In genomic region chr3:96051839-96052238, GRCm38 (mm10) we compare ENCODE assay signal across 9 mouse cellular contexts. TPM values are rescaled to one million over a fixed set of nuclear protein-coding genes. Genes with fewer than 3 reads are reported as not detected.
DNase-seq lines count a peak whose midpoint lies in the region; ATAC-seq and TF ChIP-seq lines count a peak whose summit lies in the region.
"Had no signal": no experiment of that assay in that cellular context is flagged by ENCODE, and none has a peak within 500 bp of the region (broad histone marks: within the 10 kb centered on the region; RNA-seq: fewer than 3 reads in every experiment).

No protein-coding gene starts in this region.

- H3K27ac ChIP-seq in hindbrain, embryonic 11.5 days (ENCODE audit: low read depth, low read length): no peak overlapping the region
- no peak overlapping the region for H3K27ac ChIP-seq in hindbrain, embryonic 16.5 days (ENCODE audit: low read depth, low read length)
- no peak overlapping the region for H3K27ac ChIP-seq in liver, embryonic 14.5 days
- H3K27ac ChIP-seq: liver, embryonic 13.5 days had no signal

- peak; percentile 87 for TF ChIP-seq CTCF in Patski (IDR thresholded peaks at IDR 0.05)
- peak; percentile 81 for TF ChIP-seq CTCF in liver, embryonic 14.5 days (IDR thresholded peaks at IDR 0.05; ENCODE audit: low read depth)

- peak; percentile 57 for DNase-seq in hindbrain, embryonic 11.5 days (ENCODE audit: low spot score)
- DNase-seq in A20 (ENCODE audit: low read depth, low spot score): peak; percentile 65
- no peak for DNase-seq in Patski (ENCODE audit: low read depth, low spot score)
- DNase-seq in embryo, embryonic 10 days (ENCODE audit: low spot score): peak; percentile 70
- DNase-seq in liver, embryonic 14.5 days (ENCODE audit: low read depth in 3 of 3, low spot score in 3 of 3): peak in 2 of 3 experiments; percentile 15 to 36
- peak; percentile 23 to 32 for DNase-seq in thymus, postnatal 36 days
- DNase-seq in gastrocnemius, adult 8-10 months (ENCODE audit: low spot score in 2 of 2): no peak
- DNase-seq: liver, embryonic 13.5 days had no signal

- POLR2A ChIA-PET in Patski (lab: Charles Lee): interaction anchor here (0.8 kb wide), 1 partner anchor 20 kb away, joined by 3 read pairs; no protein-coding TSS in a partner anchor

- H3K27me3 ChIP-seq in hindbrain, embryonic 11.5 days (ENCODE audit: control insufficient read depth, insufficient read depth, low read length): no peaks in the 10 kb centered on the region
- H3K27me3 ChIP-seq in hindbrain, embryonic 16.5 days (replicated peaks; ENCODE audit: control insufficient read depth, insufficient read depth, low read length): no peaks in the 10 kb centered on the region
- no peaks in the 10 kb centered on the region for H3K27me3 ChIP-seq in Patski
- H3K27me3 ChIP-seq in liver, embryonic 14.5 days (ENCODE audit: control insufficient read depth, insufficient read depth, low read length): no peaks in the 10 kb centered on the region
- H3K27me3 ChIP-seq: liver, embryonic 13.5 days had no signal

- WGBS in hindbrain, embryonic 11.5 days: 61% methylated on average over 2 of the region's 2 CpGs
- 54% methylated on average over 2 of the region's 2 CpGs for WGBS in hindbrain, embryonic 16.5 days
- WGBS in liver, embryonic 14.5 days (ENCODE audit: insufficient replicate concordance): 40% methylated on average over 2 of the region's 2 CpGs

- CTCF ChIA-PET in Patski (lab: Charles Lee): interaction anchor here (0.8 to 5.0 kb wide), 5 partner anchors 58 to 88 kb away, joined by 3 to 29 read pairs (median 6); no protein-coding TSS in a partner anchor

- no peak overlapping the region for H3K9ac ChIP-seq in hindbrain, embryonic 11.5 days (ENCODE audit: low read depth, low read length)
- no peak overlapping the region for H3K9ac ChIP-seq in hindbrain, embryonic 16.5 days (ENCODE audit: low read depth, low read length)
- no peak overlapping the region for H3K9ac ChIP-seq in liver, embryonic 14.5 days (replicated peaks)
- H3K9ac ChIP-seq: liver, embryonic 13.5 days had no signal

- no peak for ATAC-seq in hindbrain, embryonic 11.5 days (ENCODE audit: low FRiP score)
- ATAC-seq in hindbrain, embryonic 16.5 days: no peak
- no peak for ATAC-seq in Patski
- no peak for ATAC-seq in liver, embryonic 14.5 days (ENCODE audit: insufficient read depth)

- TF ChIP-seq EP300 in liver, embryonic 14.5 days (IDR thresholded peaks at IDR 0.05; ENCODE audit: low read depth): no peak

- no peaks in the 10 kb centered on the region for H3K4me1 ChIP-seq in hindbrain, embryonic 11.5 days (replicated peaks; ENCODE audit: control insufficient read depth, insufficient read depth, low read length)
- peaks cover 6% of the 10 kb centered on the region for H3K4me1 ChIP-seq in hindbrain, embryonic 16.5 days (ENCODE audit: control insufficient read depth, insufficient read depth, low read depth, low read length)
- no peaks in the 10 kb centered on the region for H3K4me1 ChIP-seq in liver, embryonic 14.5 days (replicated peaks; ENCODE audit: control insufficient read depth in 2 of 2, insufficient read depth in 2 of 2, low read length in 1 of 2)

- H3K4me3 ChIP-seq in hindbrain, embryonic 11.5 days (ENCODE audit: low read depth, low read length): no peak overlapping the region
- no peak overlapping the region for H3K4me3 ChIP-seq in hindbrain, embryonic 16.5 days (ENCODE audit: low read length)
- no peak overlapping the region for H3K4me3 ChIP-seq in liver, embryonic 14.5 days (ENCODE audit: insufficient read depth in 1 of 2, low read depth in 2 of 2, low read length in 2 of 2)
- H3K4me3 ChIP-seq: liver, embryonic 13.5 days had no signal

- H3K36me3 ChIP-seq in hindbrain, embryonic 11.5 days (ENCODE audit: control insufficient read depth, insufficient read depth, low read length): no peaks in the 10 kb centered on the region
- H3K36me3 ChIP-seq in hindbrain, embryonic 16.5 days (ENCODE audit: control insufficient read depth, insufficient read depth, low read length): peaks cover 6% of the 10 kb centered on the region
- H3K36me3 ChIP-seq in liver, embryonic 14.5 days (replicated peaks; ENCODE audit: control insufficient read depth, insufficient read depth, low read depth): peaks cover under 1% of the 10 kb centered on the region; the same call in 1 of the 2 replicates

- in situ Hi-C loops in Patski (cut with MboI; ENCODE audit: low pct_unique_long_range_greater_than_20kb): no loop called here

- H3K9me3 ChIP-seq in hindbrain, embryonic 11.5 days (ENCODE audit: control insufficient read depth, low read length): no peaks in the 10 kb centered on the region
- H3K9me3 ChIP-seq in hindbrain, embryonic 16.5 days (ENCODE audit: control insufficient read depth, low read length): no peaks in the 10 kb centered on the region
- no peaks in the 10 kb centered on the region for H3K9me3 ChIP-seq in liver, embryonic 14.5 days (ENCODE audit: control insufficient read depth, low read length)
- H3K9me3 ChIP-seq: liver, embryonic 13.5 days had no signal

- no peak overlapping the region for H3K4me2 ChIP-seq in hindbrain, embryonic 11.5 days (replicated peaks; ENCODE audit: low read depth, low read length)
- H3K4me2 ChIP-seq in hindbrain, embryonic 16.5 days (ENCODE audit: low read length): no peak overlapping the region
- H3K4me2 ChIP-seq in liver, embryonic 14.5 days (ENCODE audit: low read depth): no peak overlapping the region
- H3K4me2 ChIP-seq: liver, embryonic 13.5 days had no signal

RNA-seq across cellular contexts. Expression of gene Vps45, which starts 6.4 kb away (rescaled TPM):
- 27.4 and 27.9 TPM in 2 replicates for polyA plus RNA-seq in hindbrain, embryonic 11.5 days (2014; fragmentation: Nextera tagmentation; extraction: Ambion mirVana)
- 58.7 and 60.8 TPM in 2 replicates for polyA plus RNA-seq in hindbrain, embryonic 16.5 days (2015; fragmentation: Nextera tagmentation; extraction: Ambion mirVana)
- 36.2 TPM for polyA plus RNA-seq in Patski (2021)
- polyA plus RNA-seq in liver, embryonic 14.5 days (2012; rRNA removed): 4.8 and 6.6 TPM in 2 replicates
- polyA plus RNA-seq in liver, embryonic 14.5 days (2014; fragmentation: Nextera tagmentation; extraction: Ambion mirVana): 9.0 and 9.8 TPM in 2 replicates
- total RNA-seq in gastrocnemius, adult 8-10 months (2022): 10 to 100 TPM; 11.3 to 16.8 (median 16.2) TPM

RNA-seq across cellular contexts. Expression of gene Otud7b, which starts 52.5 kb away (rescaled TPM):
- 10.0 and 10.8 TPM in 2 replicates for polyA plus RNA-seq in hindbrain, embryonic 11.5 days (2014; fragmentation: Nextera tagmentation; extraction: Ambion mirVana)
- polyA plus RNA-seq in hindbrain, embryonic 16.5 days (2015; fragmentation: Nextera tagmentation; extraction: Ambion mirVana): 6.5 and 8.7 TPM in 2 replicates
- polyA plus RNA-seq in Patski (2021): 45.3 TPM
- polyA plus RNA-seq in liver, embryonic 14.5 days (2012; rRNA removed): 2.8 and 3.5 TPM in 2 replicates
- polyA plus RNA-seq in liver, embryonic 14.5 days (2014; fragmentation: Nextera tagmentation; extraction: Ambion mirVana): 5.2 and 8.4 TPM in 2 replicates
- 10 to 100 TPM; 61.8 to 77.4 (median 75.8) TPM for total RNA-seq in gastrocnemius, adult 8-10 months (2022)

RNA-seq across cellular contexts. Expression of gene Plekho1, which starts 56.0 kb away (rescaled TPM):
- polyA plus RNA-seq in hindbrain, embryonic 11.5 days (2014; fragmentation: Nextera tagmentation; extraction: Ambion mirVana): 70.0 and 73.7 TPM in 2 replicates
- 27.7 and 41.3 TPM in 2 replicates for polyA plus RNA-seq in hindbrain, embryonic 16.5 days (2015; fragmentation: Nextera tagmentation; extraction: Ambion mirVana)
- polyA plus RNA-seq in Patski (2021): 118 TPM
- polyA plus RNA-seq in liver, embryonic 14.5 days (2012; rRNA removed): 6.1 and 9.0 TPM in 2 replicates
- 3.6 and 5.4 TPM in 2 replicates for polyA plus RNA-seq in liver, embryonic 14.5 days (2014; fragmentation: Nextera tagmentation; extraction: Ambion mirVana)
- 10 to 100 TPM; 11.3 to 16.5 (median 12.9) TPM for total RNA-seq in gastrocnemius, adult 8-10 months (2022)

Comparison
In these comparisons a context has a peak if more than half of its experiments do, and no peak if none do; other contexts are left out.
1. DNase-seq: peak in hindbrain, embryonic 11.5 days (single experiment), A20 (single experiment), embryo, embryonic 10 days (single experiment), liver, embryonic 14.5 days (2 of 3) and thymus, postnatal 36 days (2 of 2); none in Patski (single experiment) and gastrocnemius, adult 8-10 months (0 of 2).